Mouse (Mus musculus) embryonic facial prominence, embryonic 11.5 days (tissue): Measurements from ENCODE around the gene Gm28308. TPM values are rescaled to one million over a fixed set of nuclear protein-coding genes. Genes with fewer than 3 reads are reported as not detected.

Source experiments
- ATAC-seq: fragments of 200-750 bp; cut with Nextera tagmentation; replicated peaks from 2 replicates; pipeline ENCODE4 v1.8.0; 2017; ENCODE audit warnings: low read depth; ENCODE audit not compliant: insufficient number of reproducible peaks, low FRiP score, low TSS enrichment
- DNase-seq: peaks from one replicate; pipeline ENCODE4 v3.0.0-alpha.2; 2015; ENCODE audit warnings: low spot score
- H3K27ac ChIP-seq: fragments of 300-500 bp; sonication (generic); replicated peaks from 2 replicates; pipeline ENCODE4 v1.5.1; 2014; ENCODE audit warnings: mild to moderate bottlenecking, low read depth, low read length, control low read depth
- H3K27me3 ChIP-seq: fragments of 300-500 bp; sonication (generic); 2 replicates; pipeline ENCODE4 v1.6.1; 2014; ENCODE audit warnings: mild to moderate bottlenecking, low read length, moderate library complexity, mixed read lengths; ENCODE audit not compliant: control insufficient read depth, insufficient read depth
- H3K36me3 ChIP-seq: fragments of 300-500 bp; sonication (generic); replicated peaks from 2 replicates; pipeline ENCODE4 v1.6.1; 2014; ENCODE audit warnings: low read depth, mild to moderate bottlenecking, low read length, moderate library complexity, mixed read lengths; ENCODE audit not compliant: control insufficient read depth, insufficient read depth
- H3K4me1 ChIP-seq: fragments of 300-500 bp; sonication (generic); 2 replicates; pipeline ENCODE4 v1.6.1; 2014; ENCODE audit warnings: low read length, mixed read lengths; ENCODE audit not compliant: control insufficient read depth, insufficient read depth
- H3K4me2 ChIP-seq: fragments of 300-500 bp; sonication (generic); 2 replicates; pipeline ENCODE4 v1.6.1; 2014; ENCODE audit warnings: low read depth, mild to moderate bottlenecking, control low read depth, low read length, moderate library complexity
- H3K4me3 ChIP-seq: fragments of 300-500 bp; sonication (generic); 2 replicates; pipeline ENCODE4 v1.5.1; 2014; ENCODE audit warnings: low read depth, low read length, control low read depth
- H3K9ac ChIP-seq: fragments of 300-500 bp; sonication (generic); replicated peaks from 2 replicates; pipeline ENCODE4 v1.6.1; 2014; ENCODE audit warnings: mild to moderate bottlenecking, control low read depth, low read length
- H3K9me3 ChIP-seq: fragments of 300-500 bp; sonication (generic); replicated peaks from 2 replicates; pipeline ENCODE4 v1.6.1; 2016; ENCODE audit warnings: mild to moderate bottlenecking, low read length, inconsistent platforms, mixed read lengths; ENCODE audit not compliant: control insufficient read depth
- WGBS: fragments of 180-500 bp; shearing (Covaris S2); extraction: QIAGEN DNeasy Blood & Tissue Kit; methylation state at CpG from one replicate; pipeline ENCODE4 v1.1.7; 2014; 5-methylcytosine and 5-hydroxymethylcytosine counted together
- polyA plus RNA-seq: library from polyadenylated mRNA; unstranded; fragments of >200 nt; fragmentation: Nextera tagmentation; extraction: Ambion mirVana; gene quantifications from 2 replicates; pipeline ENCODE4 v1.2.1, GENCODE M21; 2014

Gene Gm28308
- polyA plus RNA-seq, 1 experiment from 2014 or later = 0.38 TPM

- no peak overlapping the region for H3K4me3 ChIP-seq
- ATAC-seq (no peak), DNase-seq (no peak)
- H3K27ac ChIP-seq = no peak overlapping the region
- H3K27me3 ChIP-seq = peaks cover 93% of the 10 kb centered on the region
- WGBS = 6% methylated on average over 10 of the region's 10 CpGs
- 0 out of 2 replicates have a peak, but pooled peaks cover 3% of the 10 kb centered on the region for H3K4me1 ChIP-seq
- no peak overlapping the region for H3K4me2 ChIP-seq
- no peaks in the 10 kb centered on the region for H3K36me3 ChIP-seq
- H3K9me3 ChIP-seq = no peaks in the 10 kb centered on the region
- no peak overlapping the region for H3K9ac ChIP-seq
Observed at GRCm38 (mm10) chr6:52237346-52238154, 24.4 kb upstream of the Gm28308 start.

GRCm38 (mm10) chr6:52236806-52237205 lies 23.7 kb upstream of the Gm28308 start:
- H3K4me3 ChIP-seq = no peak overlapping the region
- DNase-seq = no peak
- no peak for ATAC-seq
- H3K9ac ChIP-seq = no peak overlapping the region
- WGBS = 2% methylated on average over 3 of the region's 3 CpGs
- no peaks in the 10 kb centered on the region for H3K9me3 ChIP-seq
- peaks cover 94% of the 10 kb centered on the region for H3K27me3 ChIP-seq
- H3K27ac ChIP-seq = no peak overlapping the region
- no peak overlapping the region for H3K4me2 ChIP-seq
- no peaks in the 10 kb centered on the region for H3K36me3 ChIP-seq
- H3K4me1 ChIP-seq = 0 out of 2 replicates have a peak, but pooled peaks cover 3% of the 10 kb centered on the region

GRCm38 (mm10) chr6:52235866-52236265 lies 22.7 kb upstream of the Gm28308 start:
- Histone ChIP-seq H3K4me3 (no peak overlapping the region), H3K9me3 (no peaks in the 10 kb centered on the region), H3K4me2 (no peak overlapping the region), H3K27ac (no peak overlapping the region), H3K4me1 (0 out of 2 replicates have a peak, but pooled peaks cover 3% of the 10 kb centered on the region), H3K36me3 (no peaks in the 10 kb centered on the region), H3K9ac (no peak overlapping the region), H3K27me3 (peaks cover 90% of the 10 kb centered on the region)
- DNase-seq (no peak), ATAC-seq (no peak)
- 22% methylated on average over 6 of the region's 6 CpGs for WGBS

GRCm38 (mm10) chr6:52235267-52235666 lies 22.1 kb upstream of the Gm28308 start:
- H3K4me1 ChIP-seq = 0 out of 2 replicates have a peak, but pooled peaks cover 3% of the 10 kb centered on the region
- peaks cover 90% of the 10 kb centered on the region for H3K27me3 ChIP-seq
- H3K9me3 ChIP-seq = no peaks in the 10 kb centered on the region
- DNase-seq (no peak), ATAC-seq (no peak)
- no peak overlapping the region for H3K9ac ChIP-seq
- no peak overlapping the region for H3K27ac ChIP-seq
- whole genome bisulfite sequencing = 25% methylated on average over 9 of the region's 9 CpGs
- H3K36me3 ChIP-seq = no peaks in the 10 kb centered on the region
- no peak overlapping the region for H3K4me3 ChIP-seq
- no peak overlapping the region for H3K4me2 ChIP-seq

- H3K9me3 ChIP-seq = no peaks in the 10 kb centered on the region
- H3K27ac ChIP-seq = no peak overlapping the region
- no peaks in the 10 kb centered on the region for H3K4me1 ChIP-seq
- under 1% methylated on average over 60 of the region's 68 CpGs for WGBS
- no peak overlapping the region for H3K9ac ChIP-seq
- DNase-seq (no peak), ATAC-seq (no peak)
- H3K4me3 ChIP-seq = no peak overlapping the region
- H3K27me3 ChIP-seq = peaks cover 90% of the 10 kb centered on the region
- no peak overlapping the region for H3K4me2 ChIP-seq
- H3K36me3 ChIP-seq = no peaks in the 10 kb centered on the region
Observed at GRCm38 (mm10) chr6:52234428-52235140, 21.4 kb upstream of the Gm28308 start.

GRCm38 (mm10) chr6:52233546-52234427 lies 20.6 kb upstream of the Gm28308 start:
- Histone ChIP-seq H3K4me3 (no peak overlapping the region), H3K9ac (no peak overlapping the region), H3K4me2 (no peak overlapping the region), H3K36me3 (no peaks in the 10 kb centered on the region), H3K27me3 (peaks cover 92% of the 10 kb centered on the region), H3K27ac (no peak overlapping the region), H3K4me1 (no peaks in the 10 kb centered on the region), H3K9me3 (no peaks in the 10 kb centered on the region)
- ATAC-seq = no peak
- under 1% methylated on average over 64 of the region's 70 CpGs for WGBS
- no peak for DNase-seq

GRCm38 (mm10) chr6:52232984-52233545 lies 19.9 kb upstream of the Gm28308 start:
- Histone ChIP-seq H3K27ac (no peak overlapping the region), H3K9me3 (no peaks in the 10 kb centered on the region), H3K4me2 (no peak overlapping the region), H3K4me1 (no peaks in the 10 kb centered on the region), H3K4me3 (no peak overlapping the region), H3K9ac (no peak overlapping the region), H3K27me3 (peaks cover 91% of the 10 kb centered on the region), H3K36me3 (no peaks in the 10 kb centered on the region)
- DNase-seq = no peak
- 2% methylated on average over 23 of the region's 23 CpGs for WGBS
- no peak for ATAC-seq
